Mouse (Mus musculus): ENCODE results near the gene Rgs10.
A peak's percentile ranks its signal among the peaks of the same experiment; 100 is the strongest.

Rgs10 gene

GRCm38 (mm10) chr7:128417930-128418779 is at the start of gene Rgs10:
Gene Rgs10, minus strand, starts transcription at chr7:128418758.
- peak; percentile 57 for DNase-seq (ENCODE audit: low read depth, low spot score)

GRCm38 (mm10) chr7:128462406-128462805 is 43.8 kb upstream of the Rgs10 start:
- no peak for DNase-seq (ENCODE audit: low read depth, low spot score)

GRCm38 (mm10) chr7:128461285-128462215 is 43.0 kb upstream of the Rgs10 start, which contains the start of gene Tial1:
Gene Tial1, minus strand, starts transcription at chr7:128461717.
- DNase-seq (ENCODE audit: low read depth, low spot score): peak; percentile 100

GRCm38 (mm10) chr7:128460865-128461228 is 42.3 kb upstream of the Rgs10 start:
- no peak for DNase-seq (ENCODE audit: low read depth, low spot score)

- peak; percentile 60 for DNase-seq (ENCODE audit: low read depth, low spot score)
These were observed 41.7 kb upstream of the Rgs10 start for GRCm38 (mm10) chr7:128460131-128460864.

GRCm38 (mm10) chr7:128459791-128460130 is 41.2 kb upstream of the Rgs10 start:
- no peak for DNase-seq (ENCODE audit: low read depth, low spot score)

- no peak for DNase-seq (ENCODE audit: low read depth, low spot score)
These were observed 39.5 kb upstream of the Rgs10 start for GRCm38 (mm10) chr7:128458011-128458410.

GRCm38 (mm10) chr7:128452731-128453130 is 34.2 kb upstream of the Rgs10 start:
- peak; percentile 52 for DNase-seq (ENCODE audit: low read depth, low spot score)

- no peak for DNase-seq (ENCODE audit: low read depth, low spot score)
These were observed 22.0 kb upstream of the Rgs10 start for GRCm38 (mm10) chr7:128440584-128440983.

GRCm38 (mm10) chr7:128439251-128439650 is 20.7 kb upstream of the Rgs10 start:
- DNase-seq (ENCODE audit: low read depth, low spot score): no peak

GRCm38 (mm10) chr7:128438131-128438530 is 19.6 kb upstream of the Rgs10 start:
- DNase-seq (ENCODE audit: low read depth, low spot score): no peak

GRCm38 (mm10) chr7:128433213-128433612 is 14.7 kb upstream of the Rgs10 start:
- peak; percentile 57 for DNase-seq (ENCODE audit: low read depth, low spot score)

- no peak for DNase-seq (ENCODE audit: low read depth, low spot score)
These were observed 14.0 kb upstream of the Rgs10 start for GRCm38 (mm10) chr7:128432574-128432973.

GRCm38 (mm10) chr7:128422491-128422890 is 3.9 kb upstream of the Rgs10 start:
- no peak for DNase-seq (ENCODE audit: low read depth, low spot score)

GRCm38 (mm10) chr7:128421701-128422100 is 3.1 kb upstream of the Rgs10 start:
- DNase-seq (ENCODE audit: low read depth, low spot score): peak; percentile 50

- DNase-seq (ENCODE audit: low read depth, low spot score): no peak
These were observed 1.1 kb upstream of the Rgs10 start for GRCm38 (mm10) chr7:128419690-128420089.

- no peak for DNase-seq (ENCODE audit: low read depth, low spot score)
These were observed 1.2 kb downstream of the Rgs10 start for GRCm38 (mm10) chr7:128417226-128417929.

GRCm38 (mm10) chr7:128416664-128417063 is 1.9 kb downstream of the Rgs10 start:
- peak; percentile 14 for DNase-seq (ENCODE audit: low read depth, low spot score)

- DNase-seq (ENCODE audit: low read depth, low spot score): no peak
These were observed 4.1 kb downstream of the Rgs10 start for GRCm38 (mm10) chr7:128414433-128414832.

- peak; percentile 27 for DNase-seq (ENCODE audit: low read depth, low spot score)
These were observed 6.3 kb downstream of the Rgs10 start for GRCm38 (mm10) chr7:128412071-128412833.

Measured in brain, adult 2 months (tissue).